Mouse (Mus musculus) forebrain, embryonic 15.5 days (tissue): ENCODE data around the gene Hist1h2bb. TPM values are rescaled to one million over a fixed set of nuclear protein-coding genes. Genes with fewer than 3 reads are reported as not detected.

Experiments used
- microRNA-seq: library from miRNA; unstranded; fragments of <30 nt; microRNA quantifications from one replicate; pipeline ENCODE4, GENCODE M21; 2016
- polyA plus RNA-seq: library from polyadenylated mRNA; unstranded; fragments of >200 nt; fragmentation: Nextera tagmentation; extraction: Ambion mirVana; gene quantifications from 2 replicates; pipeline ENCODE4 v1.2.1, GENCODE M21; 2015

The Hist1h2bb gene
- polyA plus RNA-seq, 1 experiment from 2014 or later, result 2.0 TPM

Small RNAs within 50 kb of the gene (microRNA-seq; reads per million reads assigned to microRNA genes)
- gene Gm44314 (not detected), gene Gm44484 (not detected)

Other genes with a start within 250 kb of the Hist1h2bb start
- 4.9 and 6.0 TPM in 2 replicates for gene Hist1h4h, start 215.7 kb upstream of the Hist1h2bb start, polyA plus RNA-seq
- gene Hist1h2af, start 212.8 kb upstream of the Hist1h2bb start, polyA plus RNA-seq, result 2.8 and 6.7 TPM in 2 replicates
- 2.7 and 3.4 TPM in 2 replicates for gene Hist1h3g, start 211.3 kb upstream of the Hist1h2bb start, polyA plus RNA-seq
- 0.37 and 0.59 TPM in 2 replicates for gene Hist1h2bh, start 203.3 kb upstream of the Hist1h2bb start, polyA plus RNA-seq
- gene Hist1h3f, start 202.7 kb upstream of the Hist1h2bb start, polyA plus RNA-seq, result 0.46 and 0.94 TPM in 2 replicates
- gene Hist1h4f, start 195.1 kb upstream of the Hist1h2bb start, polyA plus RNA-seq, result 0.70 and 0.73 TPM in 2 replicates
- 0.23 and 0.25 TPM in 2 replicates for gene Hist1h1d, start 193.5 kb upstream of the Hist1h2bb start, polyA plus RNA-seq
- gene Hist1h3e, start 184.4 kb upstream of the Hist1h2bb start, polyA plus RNA-seq, result 2.6 and 2.7 TPM in 2 replicates
- 48.1 and 55.0 TPM in 2 replicates for gene Hist1h2ae, start 175.5 kb upstream of the Hist1h2bb start, polyA plus RNA-seq
- 4.7 and 5.6 TPM in 2 replicates for gene Hist1h2bg, start 175.3 kb upstream of the Hist1h2bb start, polyA plus RNA-seq
- gene Hist1h2bf, start 172.5 kb upstream of the Hist1h2bb start, polyA plus RNA-seq, result 1.6 and 2.9 TPM in 2 replicates
- 1.5 and 2.0 TPM in 2 replicates for gene Hist1h2ad, start 172.4 kb upstream of the Hist1h2bb start, polyA plus RNA-seq
- gene Hist1h3d, start 171.0 kb upstream of the Hist1h2bb start, polyA plus RNA-seq, result 4.5 and 5.1 TPM in 2 replicates
- 76.0 and 88.6 TPM in 2 replicates for gene Hist1h4d, start 165.1 kb upstream of the Hist1h2bb start, polyA plus RNA-seq
- gene Hist1h2be, start 125.6 kb upstream of the Hist1h2bb start, polyA plus RNA-seq, result 1.9 and 2.5 TPM in 2 replicates
- gene Hist1h1e, start 124.2 kb upstream of the Hist1h2bb start, polyA plus RNA-seq, result 11.6 and 13.7 TPM in 2 replicates
- 1.0 and 1.1 TPM in 2 replicates for gene Hist1h2ac, start 62.8 kb upstream of the Hist1h2bb start, polyA plus RNA-seq
- gene Hist1h2bc, start 62.5 kb upstream of the Hist1h2bb start, polyA plus RNA-seq, result 33.7 and 35.6 TPM in 2 replicates
- gene Hist1h1t, start 50.9 kb upstream of the Hist1h2bb start, polyA plus RNA-seq, result 0.20 TPM in 1 of 2 replicates, not detected in the other
- gene Hist1h4c, start 48.3 kb upstream of the Hist1h2bb start, polyA plus RNA-seq, result 3.7 and 4.4 TPM in 2 replicates
- gene Hfe, start 35.9 kb upstream of the Hist1h2bb start, polyA plus RNA-seq, result 2.0 and 3.4 TPM in 2 replicates
- 22.8 and 24.6 TPM in 2 replicates for gene Hist1h1c, start 7.9 kb upstream of the Hist1h2bb start, polyA plus RNA-seq
- gene Hist1h3c, start 1.1 kb upstream of the Hist1h2bb start, polyA plus RNA-seq, result 3.9 and 4.1 TPM in 2 replicates
- gene Hist1h2ab, start 4.4 kb downstream of the Hist1h2bb start, polyA plus RNA-seq, result 26.0 and 31.2 TPM in 2 replicates
- 7.9 and 11.7 TPM in 2 replicates for gene Hist1h3b, start 5.5 kb downstream of the Hist1h2bb start, polyA plus RNA-seq
- gene Hist1h4b, start 10.3 kb downstream of the Hist1h2bb start, polyA plus RNA-seq, result 2.8 and 3.8 TPM in 2 replicates
- gene Hist1h4a, start 14.5 kb downstream of the Hist1h2bb start, polyA plus RNA-seq, result 0.38 TPM in 1 of 2 replicates, not detected in the other
- 2.7 and 3.2 TPM in 2 replicates for gene Hist1h3a, start 15.7 kb downstream of the Hist1h2bb start, polyA plus RNA-seq
- 1.5 TPM in 2 replicates for gene Hist1h1a, start 16.9 kb downstream of the Hist1h2bb start, polyA plus RNA-seq
- 0.11 TPM in 1 of 2 replicates, not detected in the other for gene Trim38, start 23.2 kb downstream of the Hist1h2bb start, polyA plus RNA-seq
- not detected in 2 replicates for gene Slc17a2, start 60.3 kb downstream of the Hist1h2bb start, polyA plus RNA-seq
- 0.04 TPM in 1 of 2 replicates, not detected in the other for gene Slc17a3, start 92.7 kb downstream of the Hist1h2bb start, polyA plus RNA-seq
- gene Slc17a1, start 121.0 kb downstream of the Hist1h2bb start, polyA plus RNA-seq, result not detected in 2 replicates
- gene Slc17a4, start 168.3 kb downstream of the Hist1h2bb start, polyA plus RNA-seq, result not detected in 2 replicates
- not detected in 2 replicates for gene Hist1h2ba, start 187.4 kb downstream of the Hist1h2bb start, polyA plus RNA-seq
- not detected in 2 replicates for gene Hist1h2aa, start 187.7 kb downstream of the Hist1h2bb start, polyA plus RNA-seq
- 1.6 and 3.9 TPM in 2 replicates for gene Scgn, start 244.5 kb downstream of the Hist1h2bb start, polyA plus RNA-seq